Mouse (Mus musculus) embryonic stem cell, embryonic (primary cell): ENCODE data around the gene 4930572O03Rik.
"Not testable (repeated sequence)": the region's sequence is repeated elsewhere in the genome, so short reads cannot be mapped to it uniquely, and the experiment has no call there.

Source experiments
- CTCF ChIA-PET, 4 experiments: fragments of 300-600 bp in 2 of 4; fragments of 350-600 bp in 2 of 4; sonication (Branson Sonifier 250); formaldehyde crosslinking; loops; one replicate each; lab custom pipeline; 2022; ENCODE audit warnings: inconsistent platforms in 2 of 4; lab: Charles Lee
- POLR2A ChIA-PET, 4 experiments: fragments of 300-600 bp in 2 of 4; fragments of 350-600 bp in 2 of 4; sonication (Branson Sonifier 250); formaldehyde crosslinking; loops; one replicate each; lab custom pipeline; 2022; ENCODE audit warnings: antibody characterized with exemption in 4 of 4, inconsistent platforms in 1 of 4; lab: Charles Lee

The 4930572O03Rik gene

GRCm38 (mm10) chr5:15630068-15630467 lies 26.8 kb downstream of the 4930572O03Rik start:
- POLR2A ChIA-PET, result not testable (repeated sequence)
- CTCF ChIA-PET, result interaction anchor here in 1 of 4 experiments (0.6 kb wide), 1 partner anchor 1382 kb away, joined by 4 read pairs; no protein-coding TSS in a partner anchor

DNA sequence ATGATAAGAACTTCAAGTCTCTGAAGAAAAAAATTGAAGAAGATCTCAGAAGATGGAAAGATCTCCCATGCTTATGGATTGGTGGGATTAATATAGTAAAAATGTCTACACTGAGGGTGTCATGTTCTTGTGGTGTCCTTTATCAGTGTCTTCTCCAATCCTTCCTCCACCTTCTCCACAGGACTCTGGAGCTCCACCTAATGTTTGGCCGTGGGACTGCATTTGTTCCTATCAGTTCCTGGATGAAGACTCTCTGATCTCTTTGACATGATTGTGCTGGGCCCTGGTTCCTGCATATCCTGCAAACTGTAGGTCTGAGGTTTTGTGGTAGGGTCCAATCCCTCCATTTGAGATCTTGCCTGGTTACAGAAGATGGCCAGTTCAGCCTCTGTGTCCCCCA lies 28.7 kb downstream of the 4930572O03Rik start:
- CTCF ChIA-PET, POLR2A ChIA-PET: not testable (repeated sequence)

GRCm38 (mm10) chr5:15618764-15619163 lies 38.1 kb downstream of the 4930572O03Rik start, which contains the start of gene Speer4d:
Speer4d (plus strand) TSS chr5:15619064.
- CTCF ChIA-PET, POLR2A ChIA-PET: not testable (repeated sequence)

DNA sequence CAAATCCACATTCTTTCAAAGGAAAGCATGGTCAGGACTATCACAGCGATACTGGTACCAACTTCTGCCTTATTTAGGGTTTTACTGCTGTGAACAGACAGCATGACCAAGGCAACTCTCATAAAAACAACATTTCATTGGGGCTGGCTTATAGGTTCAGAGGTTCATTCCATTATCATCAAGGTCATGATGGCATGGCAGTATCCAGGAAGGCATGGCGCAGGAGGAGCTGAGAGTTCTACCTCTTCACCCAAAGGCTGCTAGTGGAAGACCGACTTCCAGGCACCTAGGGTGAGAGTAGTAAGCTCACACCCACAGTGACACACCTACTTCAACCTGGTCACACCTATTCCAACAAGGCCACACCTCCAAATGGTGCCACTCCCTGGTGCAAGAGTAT lies 40.7 kb downstream of the 4930572O03Rik start:
- CTCF ChIA-PET, POLR2A ChIA-PET: not testable (repeated sequence)

DNA sequence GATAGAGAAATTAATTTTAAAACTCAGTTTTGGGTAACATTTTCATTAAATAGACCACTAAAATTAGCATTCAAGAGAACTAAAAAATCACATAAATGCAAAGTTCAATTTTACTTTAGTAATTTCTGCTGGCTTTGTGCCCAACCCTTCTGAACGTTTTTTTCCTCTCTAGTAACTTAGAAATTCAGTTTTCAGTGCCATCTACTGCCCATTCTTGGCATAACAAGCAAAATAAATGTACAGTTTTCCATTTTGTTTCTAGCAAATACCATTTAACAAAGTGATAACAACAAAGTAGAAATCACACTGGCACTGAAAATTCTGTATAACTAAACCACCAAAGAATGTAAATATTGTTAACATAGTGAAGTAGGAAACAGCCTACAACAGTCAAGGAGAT lies 46.2 kb downstream of the 4930572O03Rik start:
- CTCF ChIA-PET, POLR2A ChIA-PET: not testable (repeated sequence)

GRCm38 (mm10) chr5:15606677-15607076 lies 50.2 kb downstream of the 4930572O03Rik start:
- POLR2A ChIA-PET, CTCF ChIA-PET: not testable (repeated sequence)

DNA sequence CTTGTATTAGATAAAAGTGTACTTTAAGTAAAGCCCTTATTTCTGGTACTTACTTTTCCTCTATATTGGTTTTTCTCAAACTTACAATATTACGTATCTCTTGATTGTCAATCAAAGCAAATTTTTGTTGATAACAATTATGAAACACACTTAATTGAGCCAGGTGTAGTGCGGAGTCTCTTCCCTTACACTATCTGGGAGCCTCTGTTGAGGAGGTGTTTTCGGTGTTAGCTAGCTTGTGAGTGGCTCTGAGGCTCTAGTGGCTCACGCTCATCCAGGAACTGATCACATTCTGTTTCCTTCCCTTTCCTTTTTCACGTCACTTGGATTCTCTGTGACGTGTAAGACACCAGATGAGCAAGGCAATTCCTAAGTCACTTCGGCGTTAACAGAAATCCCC lies 53.3 kb downstream of the 4930572O03Rik start:
- CTCF ChIA-PET, POLR2A ChIA-PET: not testable (repeated sequence)

DNA sequence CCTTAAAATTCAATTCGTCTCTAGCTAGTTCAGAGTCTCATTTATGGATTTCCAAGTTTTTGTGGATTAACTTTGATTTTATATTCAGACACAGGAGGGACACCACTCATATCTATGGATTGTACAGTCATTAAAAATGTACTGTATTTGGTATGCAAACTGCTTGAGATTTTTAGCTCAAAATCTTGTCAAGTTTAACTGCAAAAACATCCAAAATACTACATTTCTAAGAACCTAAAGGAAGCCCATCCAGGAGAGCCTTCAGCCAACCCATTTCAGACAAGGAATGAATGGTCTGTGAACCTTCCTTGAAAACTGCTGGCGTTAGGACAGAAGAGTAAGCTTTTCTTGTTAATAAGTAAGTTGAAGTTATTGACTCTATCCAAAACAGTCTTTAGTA lies 53.9 kb downstream of the 4930572O03Rik start:
- POLR2A ChIA-PET, CTCF ChIA-PET: not testable (repeated sequence)

GRCm38 (mm10) chr5:15602424-15602947 lies 54.4 kb downstream of the 4930572O03Rik start:
- POLR2A ChIA-PET, CTCF ChIA-PET: not testable (repeated sequence)
